Mouse (Mus musculus): ENCODE results near the gene Tns1. TPM values are rescaled to one million over a fixed set of nuclear protein-coding genes. Genes with fewer than 3 reads are reported as not detected.
A peak's percentile ranks its signal among the peaks of the same experiment; 100 is the strongest.

Tns1 gene
- polyA plus RNA-seq, 1 experiment = 111 TPM

DNA sequence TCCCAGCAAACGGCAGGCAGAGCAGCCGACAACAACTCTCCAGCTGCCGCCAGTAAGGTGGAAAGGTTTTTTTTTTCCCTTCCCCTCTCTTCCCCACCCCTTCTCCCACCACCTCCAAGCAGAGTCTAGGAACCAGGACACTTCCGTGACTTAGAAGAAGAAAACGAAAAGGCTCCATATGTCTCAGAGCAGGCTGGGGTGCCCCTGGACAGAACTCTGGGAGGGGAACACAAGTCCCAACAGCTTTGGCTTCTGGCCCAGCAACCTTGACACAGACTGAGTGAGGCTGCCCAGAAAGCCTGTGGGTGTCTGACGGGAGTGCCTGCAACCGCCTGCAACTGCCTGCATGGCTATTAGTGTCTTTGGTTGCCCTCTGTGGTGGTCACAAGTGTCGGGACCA lies 160.6 kb downstream of the Tns1 start:
- peak overlapping the region; percentile 43 for H3K4me3 ChIP-seq
- peak overlapping the region; percentile 14 for H3ac ChIP-seq (ENCODE audit: control insufficient read depth, insufficient read length)
- H3K27me3 ChIP-seq (ENCODE audit: control insufficient read depth, insufficient read depth, insufficient read length) = no peaks in the 10 kb centered on the region
- TF ChIP-seq CEBPB (IDR thresholded peaks at IDR 0.05; ENCODE audit: insufficient read depth, poor library complexity, severe bottlenecking) (peak; percentile 89), MYOG (IDR thresholded peaks at IDR 0.05; ENCODE audit: control insufficient read depth in 1 of 3, insufficient read depth in 1 of 3, insufficient read length in 2 of 3, low read depth in 2 of 3) (peak in 1 of 3 experiments; percentile 58), TCF3 (IDR thresholded peaks at IDR 0.05; ENCODE audit: insufficient read length, low read depth) (no peak), POLR2A (IDR thresholded peaks at IDR 0.05; ENCODE audit: insufficient read length, low read depth) (peak; percentile 49), MYOD1 (IDR thresholded peaks at IDR 0.05; ENCODE audit: control insufficient read depth in 1 of 3, insufficient read length in 2 of 3, low read depth in 2 of 3) (peak in 1 of 3 experiments; percentile 3)
- H3K4me2 ChIP-seq (ENCODE audit: low read depth) = peak overlapping the region; percentile 75
- peaks cover 50% of the 10 kb centered on the region for H3K79me2 ChIP-seq (ENCODE audit: control insufficient read depth, insufficient read depth)
- peaks cover 7% of the 10 kb centered on the region for H3K36me3 ChIP-seq (ENCODE audit: control insufficient read depth, insufficient read depth)

DNA sequence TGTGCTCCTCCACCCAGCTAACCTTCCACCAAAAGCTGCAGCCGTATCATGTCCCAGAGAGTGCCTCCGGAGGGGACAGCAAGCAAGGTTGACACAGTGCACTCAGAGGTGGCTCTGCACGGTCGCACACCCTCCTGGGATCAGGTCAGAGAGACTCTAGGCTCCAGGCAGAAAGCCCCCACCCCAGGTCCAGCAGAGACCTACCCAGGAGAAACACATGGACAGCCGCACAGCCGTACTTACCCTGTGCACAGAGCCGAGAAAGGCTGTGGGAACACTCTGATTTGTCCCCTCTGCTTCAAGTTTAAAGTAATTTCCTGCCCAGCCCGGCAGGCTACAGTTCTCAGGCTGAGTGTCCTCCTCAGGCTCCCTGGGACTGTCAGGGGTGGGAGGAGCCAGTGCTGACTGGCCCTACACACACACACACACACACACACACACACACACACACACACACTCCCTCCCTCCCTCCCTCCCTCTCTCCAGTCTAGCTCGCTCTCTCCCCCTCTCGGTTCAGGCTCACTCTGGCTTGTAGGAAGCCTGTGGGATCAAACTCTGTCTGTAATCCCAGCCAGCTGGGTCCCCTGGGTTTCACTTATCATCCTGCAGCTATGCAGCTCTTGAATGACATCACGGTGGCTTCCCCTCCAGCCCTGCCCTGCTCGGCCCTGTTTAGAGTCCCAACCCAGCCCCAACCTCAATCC lies 161.4 kb downstream of the Tns1 start:
- Histone ChIP-seq H3K4me3 (peak overlapping the region; percentile 43), H3K27me3 (ENCODE audit: control insufficient read depth, insufficient read depth, insufficient read length) (no peaks in the 10 kb centered on the region), H3K79me2 (ENCODE audit: control insufficient read depth, insufficient read depth) (peaks cover 58% of the 10 kb centered on the region), H3K4me2 (ENCODE audit: low read depth) (peak overlapping the region; percentile 93), H3K36me3 (ENCODE audit: control insufficient read depth, insufficient read depth) (peaks cover 7% of the 10 kb centered on the region), H3ac (ENCODE audit: control insufficient read depth, insufficient read length) (peak overlapping the region; percentile 14)
- TF ChIP-seq MAX (IDR thresholded peaks at IDR 0.05; ENCODE audit: low read depth) (no peak), MYOD1 (IDR thresholded peaks at IDR 0.05; ENCODE audit: control insufficient read depth in 1 of 3, insufficient read length in 2 of 3, low read depth in 2 of 3) (peak in 2 of 3 experiments; percentile 5 to 60), POLR2A (IDR thresholded peaks at IDR 0.05; ENCODE audit: insufficient read length, low read depth) (peak; percentile 38), CEBPB (IDR thresholded peaks at IDR 0.05; ENCODE audit: insufficient read depth, poor library complexity, severe bottlenecking) (no peak), TCF3 (IDR thresholded peaks at IDR 0.05; ENCODE audit: insufficient read length, low read depth) (no peak), POLR2AphosphoS2 (IDR thresholded peaks at IDR 0.05; ENCODE audit: insufficient read length, low read depth) (peak; percentile 8), MYOG (IDR thresholded peaks at IDR 0.05; ENCODE audit: control insufficient read depth in 1 of 3, insufficient read depth in 1 of 3, insufficient read length in 2 of 3, low read depth in 2 of 3) (peak in 2 of 3 experiments; percentile 29 to 76), REST (IDR thresholded peaks at IDR 0.05; ENCODE audit: insufficient read depth, insufficient read length) (no peak), E2F4 (IDR thresholded peaks at IDR 0.05; ENCODE audit: insufficient read depth) (no peak)

DNA sequence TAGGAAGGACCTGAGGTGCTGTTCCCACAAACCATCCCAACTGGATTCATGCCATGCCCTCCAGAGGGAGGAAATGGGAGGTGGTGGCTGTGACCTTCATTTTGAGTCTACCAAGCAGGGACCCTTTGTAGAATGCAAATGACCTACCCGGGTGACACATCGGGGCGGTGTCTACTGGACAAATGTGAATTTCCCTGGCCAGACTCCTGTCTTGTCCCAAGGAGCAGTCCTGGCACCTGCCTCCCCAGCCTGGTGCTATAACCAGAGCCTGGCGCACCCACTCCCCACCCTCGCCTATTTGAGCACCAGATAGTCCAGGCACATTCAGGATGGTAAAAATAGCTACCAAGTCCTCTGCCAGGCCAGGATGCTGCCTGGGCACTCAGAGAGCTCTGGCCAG lies 162.2 kb downstream of the Tns1 start:
- Histone ChIP-seq H3K4me3 (peak overlapping the region; percentile 43), H3K36me3 (ENCODE audit: control insufficient read depth, insufficient read depth) (peaks cover 7% of the 10 kb centered on the region), H3K79me2 (ENCODE audit: control insufficient read depth, insufficient read depth) (peaks cover 66% of the 10 kb centered on the region), H3ac (ENCODE audit: control insufficient read depth, insufficient read length) (peak overlapping the region; percentile 9), H3K27me3 (ENCODE audit: control insufficient read depth, insufficient read depth, insufficient read length) (no peaks in the 10 kb centered on the region), H3K4me2 (ENCODE audit: low read depth) (peak overlapping the region; percentile 93)
- TF ChIP-seq MAX (IDR thresholded peaks at IDR 0.05; ENCODE audit: low read depth) (no peak), MYOG (IDR thresholded peaks at IDR 0.05; ENCODE audit: control insufficient read depth in 1 of 3, insufficient read depth in 1 of 3, insufficient read length in 2 of 3, low read depth in 2 of 3) (peak in 1 of 3 experiments; percentile 75), MYOD1 (IDR thresholded peaks at IDR 0.05; ENCODE audit: control insufficient read depth in 1 of 3, insufficient read length in 2 of 3, low read depth in 2 of 3) (peak in 2 of 3 experiments; percentile 29 to 75)

DNA sequence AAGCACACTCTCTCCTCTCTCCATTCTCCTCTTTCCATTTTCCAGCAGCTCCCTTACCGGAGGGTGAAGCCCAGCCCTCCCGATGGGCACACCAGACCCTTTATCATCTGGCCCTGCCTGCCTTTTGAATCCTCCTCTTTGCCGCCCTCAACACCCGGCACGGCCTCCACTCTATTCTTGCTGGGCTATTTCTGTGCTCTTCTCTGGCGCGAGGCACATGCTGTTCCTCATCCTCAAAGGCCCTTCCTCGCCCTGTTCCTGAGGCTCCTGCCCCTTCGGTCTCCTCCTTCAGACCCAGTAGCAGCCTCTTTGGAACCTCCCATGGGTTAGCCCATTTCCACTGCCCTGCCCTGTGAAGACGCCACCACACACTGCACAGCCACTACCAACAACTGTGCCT lies 164.5 kb downstream of the Tns1 start:
- peaks cover 7% of the 10 kb centered on the region for H3K36me3 ChIP-seq (ENCODE audit: control insufficient read depth, insufficient read depth)
- TF ChIP-seq CEBPB (IDR thresholded peaks at IDR 0.05; ENCODE audit: insufficient read depth, poor library complexity, severe bottlenecking) (no peak), E2F4 (IDR thresholded peaks at IDR 0.05; ENCODE audit: insufficient read depth) (no peak), TCF12 (IDR thresholded peaks at IDR 0.05; ENCODE audit: insufficient read depth, poor library complexity, severe bottlenecking) (no peak), MYOD1 (IDR thresholded peaks at IDR 0.05; ENCODE audit: control insufficient read depth in 1 of 3, insufficient read length in 2 of 3, low read depth in 2 of 3) (no peak), MYOG (IDR thresholded peaks at IDR 0.05; ENCODE audit: control insufficient read depth in 1 of 3, insufficient read depth in 1 of 3, insufficient read length in 2 of 3, low read depth in 2 of 3) (no peak), MAX (IDR thresholded peaks at IDR 0.05; ENCODE audit: low read depth) (no peak), REST (IDR thresholded peaks at IDR 0.05; ENCODE audit: insufficient read depth, insufficient read length) (no peak), TCF3 (IDR thresholded peaks at IDR 0.05; ENCODE audit: insufficient read length, low read depth) (no peak), POLR2AphosphoS2 (IDR thresholded peaks at IDR 0.05; ENCODE audit: insufficient read length, low read depth) (no peak), POLR2A (IDR thresholded peaks at IDR 0.05; ENCODE audit: insufficient read length, low read depth) (no peak), SRF (IDR thresholded peaks at IDR 0.05; ENCODE audit: control insufficient read depth, insufficient read length, low read depth) (no peak), USF1 (IDR thresholded peaks at IDR 0.05; ENCODE audit: low read depth) (no peak)
- no peak overlapping the region for H3ac ChIP-seq (ENCODE audit: control insufficient read depth, insufficient read length)
- no peak overlapping the region for H3K4me3 ChIP-seq
- peaks cover 83% of the 10 kb centered on the region for H3K79me2 ChIP-seq (ENCODE audit: control insufficient read depth, insufficient read depth)
- no peaks in the 10 kb centered on the region for H3K27me3 ChIP-seq (ENCODE audit: control insufficient read depth, insufficient read depth, insufficient read length)
- H3K4me2 ChIP-seq (ENCODE audit: low read depth) = peak overlapping the region; percentile 93

DNA sequence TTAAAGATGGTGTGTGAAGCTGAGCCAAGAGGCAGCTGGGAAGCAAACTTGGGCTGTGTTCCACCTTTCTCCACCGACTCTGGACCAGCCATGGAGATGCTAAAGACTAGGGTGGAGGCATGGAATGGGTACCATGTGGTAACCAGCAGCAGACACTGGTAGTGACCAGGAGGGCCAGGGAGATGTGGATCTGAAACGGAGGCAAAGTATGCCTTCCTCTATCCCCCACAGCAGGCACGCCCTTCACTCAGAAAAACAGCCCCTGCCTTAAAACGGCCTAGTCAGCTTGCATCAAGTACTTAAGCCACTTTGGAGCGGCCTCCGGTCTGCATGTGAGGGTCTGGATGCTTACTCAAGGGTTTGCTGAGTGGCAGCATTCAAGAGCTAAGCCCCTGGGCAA lies 164.9 kb downstream of the Tns1 start:
- H3K27me3 ChIP-seq (ENCODE audit: control insufficient read depth, insufficient read depth, insufficient read length) = no peaks in the 10 kb centered on the region
- TF ChIP-seq SRF (IDR thresholded peaks at IDR 0.05; ENCODE audit: control insufficient read depth, insufficient read length, low read depth) (no peak), CEBPB (IDR thresholded peaks at IDR 0.05; ENCODE audit: insufficient read depth, poor library complexity, severe bottlenecking) (no peak), E2F4 (IDR thresholded peaks at IDR 0.05; ENCODE audit: insufficient read depth) (no peak), POLR2AphosphoS2 (IDR thresholded peaks at IDR 0.05; ENCODE audit: insufficient read length, low read depth) (no peak), REST (IDR thresholded peaks at IDR 0.05; ENCODE audit: insufficient read depth, insufficient read length) (no peak), USF1 (IDR thresholded peaks at IDR 0.05; ENCODE audit: low read depth) (no peak), POLR2A (IDR thresholded peaks at IDR 0.05; ENCODE audit: insufficient read length, low read depth) (no peak), MYOD1 (IDR thresholded peaks at IDR 0.05; ENCODE audit: control insufficient read depth in 1 of 3, insufficient read length in 2 of 3, low read depth in 2 of 3) (no peak), MYOG (IDR thresholded peaks at IDR 0.05; ENCODE audit: control insufficient read depth in 1 of 3, insufficient read depth in 1 of 3, insufficient read length in 2 of 3, low read depth in 2 of 3) (no peak), TCF12 (IDR thresholded peaks at IDR 0.05; ENCODE audit: insufficient read depth, poor library complexity, severe bottlenecking) (no peak), TCF3 (IDR thresholded peaks at IDR 0.05; ENCODE audit: insufficient read length, low read depth) (no peak), MAX (IDR thresholded peaks at IDR 0.05; ENCODE audit: low read depth) (no peak)
- H3ac ChIP-seq (ENCODE audit: control insufficient read depth, insufficient read length) = no peak overlapping the region
- H3K79me2 ChIP-seq (ENCODE audit: control insufficient read depth, insufficient read depth) = peaks cover 82% of the 10 kb centered on the region
- peak overlapping the region; percentile 93 for H3K4me2 ChIP-seq (ENCODE audit: low read depth)
- peaks cover 7% of the 10 kb centered on the region for H3K36me3 ChIP-seq (ENCODE audit: control insufficient read depth, insufficient read depth)
- H3K4me3 ChIP-seq = no peak overlapping the region
